Mouse (Mus musculus) lung, adult 18-20 months (tissue): ENCODE data around the gene Asic2.

Experiments used
- DNase-seq, 2 experiments: peaks; one replicate each; pipeline ENCODE4 v3.0.0; 2022; ENCODE audit warnings: mixed read lengths in 2 of 2

The Asic2 gene

DNA sequence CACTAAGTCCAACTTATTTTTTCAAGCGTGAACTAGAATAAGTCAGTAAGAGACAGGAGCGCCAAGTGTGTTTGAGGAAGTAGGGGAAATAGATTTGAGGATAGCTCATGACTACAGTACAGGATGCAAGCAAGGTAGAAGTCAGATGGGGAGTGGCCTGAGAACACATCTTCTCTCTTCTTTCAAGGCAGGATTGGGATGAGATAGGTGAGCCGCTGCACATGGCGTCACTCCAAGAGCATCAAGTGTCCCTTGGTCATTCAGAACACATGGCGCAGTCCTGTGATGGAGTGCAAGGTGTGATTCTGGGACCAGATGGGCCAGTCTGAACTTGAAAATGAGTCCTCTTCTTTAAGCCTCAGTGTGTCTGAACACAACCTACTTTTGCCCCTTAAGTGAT lies 366.5 kb downstream of the Asic2 start:
- no peak for DNase-seq

DNA sequence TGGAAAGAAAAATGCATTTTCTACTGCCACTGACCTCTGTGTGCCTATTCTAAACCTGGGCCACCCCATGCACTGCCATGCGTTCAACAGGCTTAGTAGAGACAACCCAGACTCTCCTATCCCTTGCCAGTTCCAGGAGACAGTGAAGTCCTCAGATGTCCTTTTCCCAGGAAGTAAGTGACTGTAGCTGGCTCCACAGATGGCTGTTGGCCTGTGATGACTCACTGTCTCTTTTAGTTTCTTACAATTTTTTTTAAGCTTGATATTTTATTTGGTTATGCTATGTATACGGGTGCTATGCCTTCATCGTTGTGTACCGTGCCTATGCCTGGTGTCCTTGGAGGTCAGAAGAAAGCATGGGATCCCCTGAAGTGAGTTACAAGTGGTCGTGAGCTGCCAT lies 370.7 kb downstream of the Asic2 start:
- no peak for DNase-seq

DNA sequence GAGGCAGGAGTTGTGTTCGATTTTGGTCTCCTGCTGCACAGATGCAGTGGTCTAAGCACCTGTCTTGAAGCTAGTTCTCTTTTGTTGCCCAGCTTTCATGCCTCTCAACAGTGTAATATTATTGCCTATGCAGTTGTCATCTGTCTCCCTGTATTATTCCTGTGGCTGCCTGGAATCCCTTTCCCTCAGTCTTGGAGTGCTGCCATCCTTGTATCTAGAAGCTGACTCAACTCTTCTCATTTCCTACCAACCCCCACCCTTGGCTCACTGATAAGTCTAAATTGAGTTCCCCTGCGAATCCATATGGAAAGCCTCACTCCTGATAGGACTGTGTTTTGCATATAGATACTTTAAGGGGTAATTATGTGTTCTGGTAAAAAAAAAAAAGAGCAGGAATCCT lies 373.0 kb downstream of the Asic2 start:
- no peak for DNase-seq

DNA sequence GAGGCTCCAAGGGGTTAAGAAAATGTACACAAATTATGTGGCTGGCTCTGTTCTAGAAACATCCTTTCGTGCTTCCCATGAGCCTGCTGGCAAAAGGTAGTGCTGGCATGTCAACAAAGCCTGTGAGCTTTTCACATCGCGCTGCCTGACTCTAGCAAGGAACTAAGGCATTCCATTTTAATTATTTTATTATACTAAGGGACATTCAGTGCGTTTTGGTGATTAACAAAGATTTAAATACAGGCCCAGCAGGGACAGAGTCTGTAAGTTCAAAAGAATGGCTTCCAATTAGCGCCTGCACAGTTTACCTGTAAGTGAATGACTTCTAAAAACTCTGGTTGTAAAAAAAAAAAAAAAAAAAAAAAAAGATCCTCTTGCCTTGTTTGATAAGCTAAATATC lies 375.5 kb downstream of the Asic2 start:
- DNase-seq, result no peak

DNA sequence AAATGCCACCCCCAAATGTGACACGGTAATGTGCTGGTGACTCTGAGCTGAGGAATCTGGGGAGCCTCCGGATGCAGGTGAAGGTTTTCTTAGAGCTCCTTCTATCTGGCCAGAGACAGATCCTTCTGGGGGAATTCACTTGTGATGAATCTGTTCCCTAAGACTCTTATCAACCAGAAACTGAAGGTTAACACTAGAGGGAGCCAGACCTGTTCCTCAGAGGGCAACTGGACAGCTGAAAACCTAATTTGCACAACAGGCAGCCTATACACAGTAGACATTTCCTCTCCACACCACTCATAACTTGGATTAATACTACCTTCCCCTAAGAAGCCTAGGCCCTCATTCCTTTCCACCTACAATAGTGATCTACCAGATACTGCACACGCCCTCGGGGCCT lies 377.3 kb downstream of the Asic2 start:
- no peak for DNase-seq

DNA sequence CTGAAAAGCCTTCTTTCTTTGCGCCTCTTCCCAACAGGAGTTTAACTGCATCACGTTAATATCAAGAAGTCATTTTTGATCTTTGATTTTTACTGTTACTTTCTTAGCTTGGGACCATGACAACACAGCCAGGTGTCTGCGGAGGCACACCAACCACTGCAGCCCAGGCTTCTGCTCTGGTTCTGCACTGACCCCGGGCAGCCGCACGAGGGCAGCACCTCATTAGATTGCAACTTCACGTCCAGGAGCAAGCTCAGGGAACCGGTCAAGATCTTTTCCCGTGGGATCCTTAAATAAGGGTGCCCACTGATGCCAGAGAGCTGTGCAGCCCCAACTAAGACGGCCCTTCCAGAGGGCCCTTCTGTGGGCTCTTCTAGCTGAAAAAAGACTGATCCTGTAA lies 379.6 kb downstream of the Asic2 start:
- DNase-seq, result peak; percentile 44 to 46

DNA sequence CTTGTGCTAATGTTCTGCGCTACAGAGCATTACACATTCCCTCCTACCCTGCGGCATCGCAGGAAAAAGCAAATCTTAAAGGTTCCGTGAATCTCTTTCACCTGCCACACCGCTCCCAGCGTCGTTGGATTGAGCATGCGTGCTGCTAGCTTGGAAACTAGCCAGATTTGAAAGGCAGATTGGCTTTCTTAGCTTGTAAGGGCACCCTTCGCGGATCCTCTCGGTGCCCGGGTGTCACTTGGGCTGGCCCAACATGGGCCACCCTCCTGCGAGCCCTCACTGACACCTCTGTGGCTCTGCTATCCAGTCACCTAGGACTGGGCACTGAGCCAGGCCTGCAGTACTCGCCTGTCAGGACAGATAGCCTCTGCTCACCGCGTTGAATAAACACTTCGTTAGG lies 380.3 kb downstream of the Asic2 start:
- DNase-seq, result no peak

DNA sequence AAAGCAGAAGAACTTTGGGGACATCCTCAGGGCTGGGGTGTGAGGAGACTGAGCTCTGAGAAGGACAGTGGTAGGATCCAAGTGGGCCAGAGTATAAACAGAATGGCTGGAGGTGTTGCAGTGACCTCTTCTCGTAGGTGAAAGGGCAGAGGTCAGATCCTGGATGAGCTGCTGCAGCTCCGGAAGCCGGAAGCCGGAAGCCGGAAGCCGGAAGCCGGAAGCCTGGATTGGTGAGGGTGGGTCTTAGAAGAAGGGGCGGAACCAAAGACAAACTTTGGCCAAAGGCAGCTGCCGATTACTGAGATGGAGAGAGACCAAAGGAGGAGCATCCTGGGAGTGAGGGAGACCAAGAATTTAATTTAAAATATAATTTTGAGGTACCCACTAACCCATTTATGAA lies 381.1 kb downstream of the Asic2 start:
- DNase-seq, result no peak

DNA sequence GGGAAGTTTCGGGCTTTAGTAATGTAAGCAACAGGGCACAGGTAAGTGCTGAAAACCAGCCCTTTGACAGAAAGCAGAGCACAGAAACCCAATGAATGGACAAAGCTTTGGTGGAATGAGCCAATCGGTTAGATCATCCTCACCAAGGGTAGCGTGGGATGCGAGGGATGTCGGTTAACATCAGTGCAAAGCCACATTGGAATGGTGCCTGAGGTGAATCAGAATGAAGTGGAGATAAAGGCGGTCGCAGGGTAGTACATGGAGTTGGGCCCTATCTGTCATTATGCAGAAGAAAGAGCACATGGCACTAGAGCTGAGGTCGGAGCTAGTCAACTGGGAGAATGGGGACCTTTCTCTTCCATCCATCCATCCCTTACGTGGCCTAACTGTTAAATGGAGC lies 383.8 kb downstream of the Asic2 start:
- no peak for DNase-seq

DNA sequence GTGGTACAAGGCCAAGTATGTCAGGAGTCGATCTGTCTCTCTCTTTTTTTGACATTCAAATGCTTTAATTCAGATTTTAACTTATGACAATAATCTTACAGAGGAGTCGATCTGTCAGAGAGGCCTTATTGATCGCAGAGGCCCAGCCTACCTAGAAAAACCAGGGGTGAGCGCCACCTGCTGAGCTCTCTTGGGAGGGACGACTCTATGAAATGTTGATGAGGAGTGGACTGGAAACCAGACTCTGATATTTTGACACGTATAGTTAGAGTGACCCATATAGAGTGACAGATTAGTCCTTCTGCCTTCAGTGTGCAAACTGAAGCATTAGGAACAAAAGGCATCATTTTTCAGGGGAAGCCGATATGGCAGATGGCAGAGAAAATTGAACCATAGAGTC lies 385.1 kb downstream of the Asic2 start:
- DNase-seq, result no peak

DNA sequence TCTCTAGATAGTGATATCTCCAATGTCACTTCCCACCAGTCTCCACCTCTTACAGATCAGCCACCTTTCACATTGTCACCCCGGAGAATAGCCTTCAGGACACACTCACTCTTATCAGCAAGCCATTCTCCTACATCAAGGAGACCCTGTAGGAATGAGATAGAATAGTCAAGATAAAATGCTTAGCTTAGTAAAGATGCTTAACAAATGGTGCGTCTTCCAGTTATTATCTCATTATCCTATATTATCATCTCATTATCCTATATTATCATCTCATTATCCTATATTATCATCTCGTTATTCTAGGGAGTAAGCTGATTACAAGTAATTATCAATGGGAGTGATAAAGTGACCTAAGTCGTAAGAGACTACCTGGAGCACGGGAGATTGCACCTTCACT lies 386.1 kb downstream of the Asic2 start:
- no peak for DNase-seq

DNA sequence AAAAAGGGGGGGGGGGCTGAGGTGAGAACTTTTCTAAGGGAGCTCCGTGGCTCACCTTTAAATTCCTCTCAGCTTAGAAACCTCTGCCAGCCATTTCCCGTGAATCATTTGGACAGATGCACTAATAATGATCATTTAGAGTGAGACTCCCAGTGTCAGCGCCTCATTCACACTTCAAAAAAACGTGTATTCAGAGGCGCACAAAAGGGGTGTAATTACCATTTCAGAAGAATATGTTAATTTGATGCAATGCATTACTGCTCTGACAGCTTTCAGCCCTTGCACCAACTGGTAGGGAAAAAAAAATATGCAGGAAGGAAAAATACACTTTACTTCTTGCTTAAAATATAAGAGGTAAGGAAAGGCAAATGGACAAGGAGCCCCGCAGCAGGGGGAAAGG lies 388.5 kb downstream of the Asic2 start:
- no peak for DNase-seq

DNA sequence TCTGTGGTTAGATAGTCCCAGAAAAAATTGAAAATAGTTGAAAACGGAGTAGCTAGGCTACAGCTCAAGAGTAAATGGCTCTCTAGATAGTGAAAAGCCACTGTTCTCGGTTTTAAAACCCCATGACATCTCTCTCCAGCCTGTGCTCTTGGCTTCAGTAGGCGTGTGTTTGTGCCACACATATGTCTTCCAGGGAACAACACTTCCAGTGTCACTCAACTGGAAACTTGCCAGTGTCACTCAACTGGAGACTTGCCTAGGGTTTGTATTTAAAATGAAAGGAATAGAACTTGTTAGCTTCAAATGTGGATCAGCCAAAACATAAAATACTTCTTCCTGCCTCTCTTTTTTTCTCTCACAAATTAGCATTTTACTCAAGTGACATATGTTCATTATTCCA lies 397.9 kb downstream of the Asic2 start:
- no peak for DNase-seq

DNA sequence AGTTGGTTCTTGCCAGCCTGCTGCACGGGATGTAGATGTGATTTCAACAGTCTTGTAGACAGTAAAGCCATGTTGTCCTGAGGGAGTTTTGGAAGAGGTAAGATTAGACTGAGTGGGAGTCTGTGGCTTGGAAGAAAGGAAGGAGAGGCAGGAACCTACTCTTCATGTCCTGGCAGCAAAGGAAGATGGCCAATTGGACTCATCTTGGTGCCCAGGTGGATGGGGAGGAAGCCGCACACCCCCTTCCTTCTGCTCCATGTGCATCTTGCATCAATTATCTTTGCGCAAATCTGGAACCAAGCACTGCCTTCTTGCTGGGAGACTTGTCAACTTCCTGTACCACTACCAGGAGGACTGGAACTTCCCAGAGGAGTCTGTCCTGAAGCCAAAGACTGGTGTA lies 403.4 kb downstream of the Asic2 start:
- DNase-seq, result no peak

DNA sequence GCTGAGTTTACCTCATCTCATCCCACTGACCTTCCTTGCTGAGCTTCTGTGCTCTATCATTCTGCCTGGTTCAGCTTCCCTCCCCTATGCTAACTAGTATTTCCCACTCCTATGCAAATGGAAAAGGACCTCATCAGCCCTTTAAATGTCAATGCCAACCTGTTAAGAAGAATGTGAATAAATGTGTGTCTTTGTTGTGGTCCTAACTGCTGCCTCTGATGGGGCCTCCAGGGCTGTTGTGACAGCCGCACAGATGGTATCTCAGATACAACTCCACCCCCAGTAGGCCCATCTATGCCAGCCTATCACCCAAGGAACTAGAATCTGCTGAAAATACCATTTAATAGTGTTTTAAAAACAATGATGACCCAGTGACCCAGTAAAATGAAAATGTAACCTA lies 407.9 kb downstream of the Asic2 start:
- no peak for DNase-seq

DNA sequence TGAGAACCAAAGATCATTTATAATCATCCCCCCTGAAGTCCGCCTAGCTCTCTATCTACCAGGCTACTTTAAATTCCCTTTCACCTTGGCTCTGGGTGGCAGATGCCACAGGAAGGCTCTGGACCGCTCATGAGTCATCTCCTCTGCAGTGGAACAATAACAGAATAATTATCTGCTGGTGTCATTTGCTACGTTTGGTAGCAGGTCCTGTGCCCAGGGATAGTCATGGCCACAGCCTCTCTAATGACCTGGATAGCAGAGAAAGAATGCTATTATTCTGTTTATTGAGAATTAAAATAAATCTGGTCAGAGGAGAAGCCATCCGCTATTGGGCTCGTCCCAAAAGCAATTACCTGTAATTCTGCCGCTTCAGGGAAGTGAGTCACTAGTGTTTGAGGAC lies 425.1 kb downstream of the Asic2 start:
- DNase-seq, result no peak

DNA sequence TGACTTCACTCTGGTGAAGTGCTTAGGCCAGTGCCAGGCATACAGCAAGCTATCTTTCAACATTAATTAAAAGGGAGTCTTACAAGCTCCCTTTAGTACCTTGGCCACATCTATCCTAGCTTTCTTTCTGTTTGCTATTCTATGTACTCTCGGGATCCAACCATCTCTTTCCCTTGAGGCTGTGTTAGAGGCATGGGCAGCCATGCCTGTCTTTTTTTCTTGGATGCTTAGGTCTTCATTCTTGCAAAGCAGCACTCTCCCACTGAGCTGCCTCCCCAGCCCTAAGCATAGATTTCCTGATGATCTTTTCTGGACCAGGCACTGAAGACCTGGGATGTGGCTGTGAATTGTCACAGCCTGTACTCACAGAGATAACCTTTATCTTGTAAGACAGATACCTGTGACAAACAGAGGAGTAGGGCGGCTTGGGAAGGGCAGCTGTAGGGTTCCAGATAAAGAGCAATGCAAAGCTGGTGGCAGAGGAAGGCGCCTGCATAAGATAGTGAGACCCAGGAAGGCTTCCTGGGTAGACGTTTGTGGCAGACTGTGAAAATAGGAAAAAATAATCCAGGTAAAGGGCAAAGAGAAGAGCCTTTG lies 433.0 kb downstream of the Asic2 start:
- no peak for DNase-seq

DNA sequence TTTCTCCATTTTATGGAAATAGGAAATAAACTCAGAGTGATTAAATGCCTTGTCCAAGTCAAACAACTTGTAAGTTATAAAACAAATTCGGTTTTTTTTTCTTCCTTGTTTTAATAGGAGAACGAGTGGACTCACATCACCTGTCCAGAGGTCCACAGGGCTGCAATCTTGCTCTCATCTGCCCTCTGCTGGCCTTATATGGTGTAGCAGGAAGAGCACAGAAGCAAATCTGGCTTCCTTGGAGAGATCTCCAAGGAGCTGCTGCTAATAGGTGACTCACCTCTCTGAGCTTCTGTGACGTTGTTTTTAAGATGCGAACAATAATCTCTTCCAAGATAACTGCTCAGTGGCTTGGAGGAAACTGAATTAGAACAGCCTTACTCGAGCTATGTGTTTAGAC lies 433.6 kb downstream of the Asic2 start:
- peak; percentile 11 to 20 for DNase-seq

DNA sequence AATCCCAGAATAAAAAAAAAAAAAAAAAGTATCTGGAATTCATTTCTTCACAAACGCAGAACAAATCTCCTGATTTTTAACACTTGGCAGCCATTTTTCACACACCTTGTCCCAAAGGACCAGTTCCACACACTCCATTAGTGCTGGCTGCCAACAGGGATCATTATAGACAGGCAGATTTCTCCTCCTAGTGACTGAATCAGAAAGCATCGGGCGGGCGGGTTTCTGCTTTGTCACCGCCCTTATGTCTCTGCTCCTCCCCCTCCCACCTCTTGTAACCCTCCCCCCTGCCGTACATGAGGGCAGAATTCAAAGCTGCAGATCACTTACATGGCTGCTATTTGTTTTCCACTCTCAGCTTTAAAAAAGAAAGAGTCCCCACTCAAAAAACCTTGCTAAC lies 436.4 kb downstream of the Asic2 start:
- no peak for DNase-seq

DNA sequence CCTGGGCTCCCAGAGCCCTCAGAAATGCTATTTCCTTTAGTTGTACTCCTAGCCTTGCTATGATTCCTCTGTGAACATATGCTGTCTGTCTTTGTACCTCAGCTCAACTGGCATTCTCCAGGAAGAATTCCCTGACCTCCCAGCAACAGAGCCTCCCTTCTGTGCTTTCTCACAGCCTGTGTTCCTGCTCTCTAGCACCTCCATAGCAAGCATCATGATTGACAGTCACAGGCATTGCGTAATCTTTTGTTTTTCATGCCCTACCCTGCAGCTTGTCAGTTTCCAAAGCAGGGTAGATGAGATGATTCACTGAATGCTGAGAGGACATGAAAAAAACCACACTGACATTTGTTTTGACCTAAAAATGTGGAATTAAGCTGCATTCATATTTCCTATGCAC lies 445.3 kb downstream of the Asic2 start:
- no peak for DNase-seq

DNA sequence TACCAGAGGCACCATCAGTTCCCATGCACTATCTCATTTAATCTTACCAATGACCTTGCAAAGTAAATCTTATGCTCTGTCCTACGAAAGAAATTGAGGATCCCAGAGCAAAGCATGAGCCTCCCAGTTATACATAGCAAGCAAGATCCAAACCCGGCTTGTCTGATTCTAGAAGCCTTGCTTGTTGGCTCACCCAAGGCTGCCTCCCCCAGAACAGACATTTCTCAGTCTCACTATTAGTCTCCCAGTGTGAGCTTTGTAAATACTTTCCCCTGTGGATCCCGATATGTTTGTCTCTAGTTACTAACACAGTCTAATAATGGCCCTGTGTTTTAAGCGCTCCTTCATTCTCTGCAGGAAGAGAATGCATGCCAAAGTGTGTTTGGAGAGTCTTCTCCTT lies 446.4 kb downstream of the Asic2 start:
- no peak for DNase-seq

DNA sequence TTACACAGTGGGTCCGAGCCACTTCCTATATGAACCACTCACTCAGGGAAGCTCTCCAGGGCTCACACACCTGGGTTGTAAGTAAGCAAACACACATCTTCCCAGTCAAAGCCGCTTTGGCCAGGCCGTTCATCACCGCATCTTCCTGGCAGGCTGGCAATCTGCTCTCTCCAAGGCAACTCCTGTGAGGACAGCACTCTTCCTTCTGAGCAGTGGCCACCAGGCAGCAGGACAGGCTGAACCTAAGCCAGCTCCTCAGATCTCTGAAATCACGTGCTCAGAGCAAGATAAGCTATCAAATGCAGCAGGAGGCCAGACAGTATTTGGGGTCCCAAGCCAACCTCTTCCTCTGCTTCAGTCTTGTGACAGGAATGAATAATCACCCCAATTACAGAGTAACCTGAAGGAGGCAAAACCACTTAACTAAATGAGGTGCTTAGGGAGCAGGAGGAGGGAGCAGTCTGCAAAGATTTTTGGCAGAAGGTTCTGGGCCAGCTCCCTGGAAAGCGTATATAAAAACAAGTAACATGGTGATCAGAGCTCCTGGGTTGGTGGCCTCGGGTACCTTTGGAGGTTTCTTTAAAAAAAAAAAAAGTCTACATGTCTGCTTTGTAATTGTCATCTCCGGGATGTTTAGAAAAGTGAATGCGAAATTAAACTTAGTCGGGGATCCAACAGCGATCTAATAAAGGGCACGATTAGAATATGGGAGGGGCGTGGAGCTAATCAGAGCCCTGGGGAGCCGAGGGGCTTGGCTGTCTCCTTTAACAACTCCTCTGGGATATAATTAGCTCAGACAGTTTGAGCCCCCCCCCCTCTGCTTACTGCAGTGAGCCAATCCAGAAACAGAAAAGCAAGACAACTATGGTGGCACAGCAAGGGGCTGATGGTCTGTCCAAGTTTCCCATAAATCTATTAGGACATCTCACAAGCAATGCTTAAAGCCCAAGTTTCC lies 450.0 kb downstream of the Asic2 start:
- no peak for DNase-seq

DNA sequence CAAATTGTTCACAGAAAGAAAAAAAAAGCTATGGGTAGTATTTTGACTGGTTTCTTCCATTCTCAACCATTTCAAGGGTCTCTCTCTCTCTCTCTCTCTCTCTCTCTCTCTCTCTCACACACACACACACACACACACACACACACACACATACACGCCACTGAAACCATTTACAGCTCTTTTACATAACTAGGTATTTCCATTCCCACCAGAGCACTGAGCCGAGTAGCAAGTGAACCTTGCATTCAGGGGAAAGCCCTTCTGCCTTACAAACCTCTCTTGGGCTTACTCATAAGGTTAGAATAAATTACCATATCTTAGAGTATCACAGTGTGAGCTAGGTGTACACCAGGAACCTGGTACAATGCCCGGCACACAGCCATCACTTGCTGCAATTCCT lies 452.5 kb downstream of the Asic2 start:
- no peak for DNase-seq

DNA sequence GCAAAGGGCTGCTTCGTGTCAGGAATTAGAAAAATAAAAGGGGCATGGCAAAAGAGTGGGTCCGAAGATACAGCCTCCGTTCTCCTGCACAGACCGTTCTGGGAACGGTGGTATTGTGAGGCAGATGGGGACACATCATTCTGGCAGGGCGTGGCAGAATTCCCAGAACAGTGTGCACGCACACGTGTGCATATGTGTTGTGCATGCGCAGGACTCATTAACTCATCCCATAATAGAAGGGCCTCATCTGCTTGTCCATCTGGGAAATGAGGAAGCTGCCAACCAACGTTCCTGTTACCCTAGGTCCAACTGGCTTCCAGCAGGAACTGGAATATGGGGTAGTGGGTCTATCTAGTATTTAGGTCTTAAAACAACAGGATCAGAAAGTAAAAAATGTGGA lies 455.8 kb downstream of the Asic2 start:
- no peak for DNase-seq

DNA sequence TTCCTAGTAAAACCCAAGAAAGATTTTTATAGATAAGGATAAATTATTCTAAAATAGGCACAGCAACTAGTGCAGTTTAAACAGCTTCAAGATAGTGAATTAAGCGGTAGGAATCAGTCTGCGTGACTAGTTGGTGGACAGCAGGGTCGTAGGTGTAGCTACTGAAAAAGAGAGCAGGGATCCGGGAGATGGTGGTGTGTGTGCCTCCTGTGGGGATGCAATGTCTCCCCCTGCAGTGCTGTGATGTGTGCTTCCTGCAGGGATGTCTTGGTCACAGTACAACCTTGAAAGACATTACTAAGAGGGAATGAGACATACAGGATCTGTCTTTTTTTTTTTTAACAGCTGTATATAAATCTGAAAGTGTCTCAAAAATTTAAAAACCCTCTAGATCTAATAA lies 456.9 kb downstream of the Asic2 start:
- no peak for DNase-seq
